Mouse (Mus musculus): ENCODE results near the gene Syde2.

Syde2 gene

GRCm38 (mm10) chr3:146013490-146013889 lies 25.8 kb downstream of the Syde2 start:
- DNase-seq: no peak

- DNase-seq: no peak
These were observed 26.7 kb downstream of the Syde2 start for GRCm38 (mm10) chr3:146014321-146014720.

- DNase-seq: no peak
These were observed 29.3 kb downstream of the Syde2 start for GRCm38 (mm10) chr3:146016979-146017378.

- DNase-seq: no peak
These were observed 29.9 kb downstream of the Syde2 start for GRCm38 (mm10) chr3:146017521-146017920.

- DNase-seq: no peak
These were observed 34.6 kb downstream of the Syde2 start for GRCm38 (mm10) chr3:146022232-146022631.

- DNase-seq: no peak
These were observed 37.1 kb downstream of the Syde2 start for GRCm38 (mm10) chr3:146024746-146025145.

- no peak for DNase-seq
These were observed 37.8 kb downstream of the Syde2 start for GRCm38 (mm10) chr3:146025499-146025898.

- no peak for DNase-seq
These were observed 39.4 kb downstream of the Syde2 start for GRCm38 (mm10) chr3:146027116-146027515.

- DNase-seq: no peak
These were observed 40.7 kb downstream of the Syde2 start for GRCm38 (mm10) chr3:146028406-146028805.

GRCm38 (mm10) chr3:146029234-146029633 lies 41.6 kb downstream of the Syde2 start:
- no peak for DNase-seq

- DNase-seq: no peak
These were observed 42.7 kb downstream of the Syde2 start for GRCm38 (mm10) chr3:146030255-146030836.

GRCm38 (mm10) chr3:146032976-146033375 lies 45.3 kb downstream of the Syde2 start:
- no peak for DNase-seq

GRCm38 (mm10) chr3:146037906-146038305 lies 50.2 kb downstream of the Syde2 start:
- no peak for DNase-seq

- DNase-seq: peak; percentile 78
These were observed 51.6 kb downstream of the Syde2 start for GRCm38 (mm10) chr3:146039132-146039903.

- DNase-seq: no peak
These were observed 53.7 kb downstream of the Syde2 start for GRCm38 (mm10) chr3:146041382-146041781.

- peak; percentile 51 for DNase-seq
These were observed 57.3 kb downstream of the Syde2 start for GRCm38 (mm10) chr3:146044977-146045376.

GRCm38 (mm10) chr3:146046076-146046475 lies 58.4 kb downstream of the Syde2 start:
- DNase-seq: no peak

- no peak for DNase-seq
These were observed 60.1 kb downstream of the Syde2 start for GRCm38 (mm10) chr3:146047704-146048207.

- DNase-seq: no peak
These were observed 62.3 kb downstream of the Syde2 start for GRCm38 (mm10) chr3:146049951-146050350.

GRCm38 (mm10) chr3:146051277-146052007 lies 63.8 kb downstream of the Syde2 start:
- DNase-seq: peak; percentile 14

GRCm38 (mm10) chr3:146053082-146053814 lies 65.6 kb downstream of the Syde2 start:
- peak; percentile 11 for DNase-seq

GRCm38 (mm10) chr3:146053873-146054272 lies 66.2 kb downstream of the Syde2 start:
- DNase-seq: peak; percentile 4

- DNase-seq: peak; percentile 3
These were observed 69.5 kb downstream of the Syde2 start for GRCm38 (mm10) chr3:146057131-146057530.

Data from thymus, postnatal 4 days (tissue).